Mouse (Mus musculus) adrenal gland, postnatal 36 days (tissue): ENCODE measurements around the gene St6galnac1. TPM values are rescaled to one million over a fixed set of nuclear protein-coding genes. Genes with fewer than 3 reads are reported as not detected.
"Not testable (repeated sequence)": the region's sequence is repeated elsewhere in the genome, so short reads cannot be mapped to it uniquely, and the experiment has no call there.

Source experiments
- DNase-seq, 2 experiments: peaks; one replicate each; pipeline ENCODE4 v3.0.0; 2021; ENCODE audit warnings: mixed read lengths in 1 of 2
- long read RNA-seq, 2 experiments: library from polyadenylated mRNA; stranded (forward); transcript quantifications; one replicate each; pipeline ENCODE4 v2.0.0; 2021; ENCODE audit warnings: borderline sequencing depth in 2 of 2
- total RNA-seq, 2 experiments: library from RNA; stranded (reverse); gene quantifications; 2 replicates each; pipeline ENCODE4 v1.2.3; 2021

Gene St6galnac1
- total RNA-seq = under 1 TPM in 1 of 2 experiments, not detected in 1; 0.33 TPM
- long read RNA-seq, experiment 1 = 0 reads
- long read RNA-seq, experiment 2 = 0 reads

DNA sequence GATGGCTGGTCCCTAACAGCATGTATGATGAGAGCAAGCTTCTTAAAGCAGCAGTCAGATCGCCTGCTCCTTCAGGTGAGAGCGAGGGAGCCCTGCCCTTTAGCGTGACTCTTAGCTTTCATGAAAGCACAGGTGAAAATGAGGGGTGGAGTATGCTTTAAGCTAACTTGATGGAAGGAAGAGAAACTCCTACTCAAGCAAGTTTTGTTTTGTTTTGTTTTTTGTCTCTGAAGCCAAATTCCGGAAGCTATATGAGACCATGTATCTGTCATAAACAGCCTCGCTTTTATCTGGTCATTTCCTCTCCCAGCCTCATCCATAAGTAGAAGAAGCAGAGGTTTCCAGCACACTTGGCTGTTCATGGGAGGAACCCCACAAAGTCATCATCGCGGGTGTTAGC is at the start of gene St6galnac1:
Gene St6galnac1, minus strand, starts transcription at position 101 of the 400 bp plus-strand sequence.
- DNase-seq = no peak

DNA sequence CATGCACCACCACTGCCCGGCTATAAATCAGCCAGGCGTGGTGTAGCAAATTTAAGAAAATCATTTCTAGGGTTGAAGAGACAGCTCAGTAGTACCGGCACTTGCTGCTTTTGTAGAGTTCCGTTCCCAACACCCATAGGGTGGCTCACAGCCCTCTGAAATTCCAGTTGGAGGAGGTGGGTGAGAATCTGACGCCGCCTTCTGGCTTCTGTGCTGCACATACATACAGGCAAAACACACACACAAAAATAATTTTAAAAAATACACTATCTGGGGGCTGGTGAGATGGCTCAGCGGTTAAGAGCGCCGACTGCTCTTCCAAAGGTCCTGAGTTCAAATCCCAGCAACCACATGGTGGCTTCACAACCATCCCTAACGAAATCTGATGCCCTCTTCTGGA is 48.6 kb upstream of the St6galnac1 start:
- not testable (repeated sequence) for DNase-seq

DNA sequence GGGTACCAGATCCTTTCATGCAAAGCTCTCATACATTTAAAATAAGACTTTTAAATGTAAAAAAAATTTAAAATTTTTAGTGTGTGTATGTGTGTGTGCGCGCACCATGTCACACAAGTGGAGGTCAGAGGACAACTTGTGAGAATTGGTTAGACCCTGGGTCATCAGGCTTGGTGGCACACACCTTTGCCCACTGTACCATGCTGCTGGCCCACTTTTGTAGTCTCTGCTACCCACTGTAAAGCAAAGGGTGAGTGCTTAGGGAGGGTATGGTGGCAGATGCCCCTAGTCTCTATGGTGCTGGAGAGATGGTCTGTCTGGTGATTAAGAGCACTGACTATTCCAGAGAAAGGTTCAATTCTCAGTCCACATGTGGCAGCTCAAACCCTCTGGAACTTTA is 47.9 kb upstream of the St6galnac1 start:
- no peak for DNase-seq

DNA sequence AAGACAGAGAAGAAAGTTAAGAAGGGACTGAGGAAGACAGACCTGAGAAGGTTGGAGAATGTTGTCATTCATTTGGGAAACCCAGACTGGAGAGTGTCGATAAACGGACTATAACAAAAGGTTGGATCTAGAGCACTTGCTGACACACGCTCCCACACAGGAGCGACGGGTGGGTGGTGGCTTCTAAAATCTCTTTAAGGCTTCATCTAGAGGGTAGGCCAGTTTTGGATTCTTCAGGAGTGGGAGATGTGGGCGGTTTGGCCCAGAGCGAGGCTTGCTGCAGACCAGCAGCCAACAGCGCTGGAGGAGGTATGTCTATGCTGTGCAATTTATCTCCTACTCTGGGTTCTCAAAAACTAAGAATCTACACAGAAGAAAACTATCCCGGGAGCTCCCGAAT is 47.3 kb upstream of the St6galnac1 start:
- no peak for DNase-seq

DNA sequence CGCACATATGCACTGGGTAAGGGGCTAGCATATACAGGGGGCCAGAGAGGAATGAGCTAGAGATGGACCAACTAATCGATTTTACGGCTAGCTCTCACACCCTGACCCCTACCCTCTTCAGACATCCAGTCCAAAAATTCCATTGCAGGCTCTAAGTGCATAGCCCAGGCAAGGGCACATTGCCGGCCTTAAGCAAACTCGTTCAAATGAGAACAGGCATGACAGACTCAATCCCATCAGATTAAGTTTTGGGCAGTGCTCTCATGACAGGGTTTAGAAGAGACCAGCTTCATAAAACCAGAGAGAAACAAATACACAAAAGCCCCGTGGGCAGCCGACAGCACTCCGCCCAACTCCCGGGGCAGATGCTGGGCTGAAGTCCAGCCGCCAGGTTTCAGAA is 46.9 kb upstream of the St6galnac1 start:
- DNase-seq = no peak

DNA sequence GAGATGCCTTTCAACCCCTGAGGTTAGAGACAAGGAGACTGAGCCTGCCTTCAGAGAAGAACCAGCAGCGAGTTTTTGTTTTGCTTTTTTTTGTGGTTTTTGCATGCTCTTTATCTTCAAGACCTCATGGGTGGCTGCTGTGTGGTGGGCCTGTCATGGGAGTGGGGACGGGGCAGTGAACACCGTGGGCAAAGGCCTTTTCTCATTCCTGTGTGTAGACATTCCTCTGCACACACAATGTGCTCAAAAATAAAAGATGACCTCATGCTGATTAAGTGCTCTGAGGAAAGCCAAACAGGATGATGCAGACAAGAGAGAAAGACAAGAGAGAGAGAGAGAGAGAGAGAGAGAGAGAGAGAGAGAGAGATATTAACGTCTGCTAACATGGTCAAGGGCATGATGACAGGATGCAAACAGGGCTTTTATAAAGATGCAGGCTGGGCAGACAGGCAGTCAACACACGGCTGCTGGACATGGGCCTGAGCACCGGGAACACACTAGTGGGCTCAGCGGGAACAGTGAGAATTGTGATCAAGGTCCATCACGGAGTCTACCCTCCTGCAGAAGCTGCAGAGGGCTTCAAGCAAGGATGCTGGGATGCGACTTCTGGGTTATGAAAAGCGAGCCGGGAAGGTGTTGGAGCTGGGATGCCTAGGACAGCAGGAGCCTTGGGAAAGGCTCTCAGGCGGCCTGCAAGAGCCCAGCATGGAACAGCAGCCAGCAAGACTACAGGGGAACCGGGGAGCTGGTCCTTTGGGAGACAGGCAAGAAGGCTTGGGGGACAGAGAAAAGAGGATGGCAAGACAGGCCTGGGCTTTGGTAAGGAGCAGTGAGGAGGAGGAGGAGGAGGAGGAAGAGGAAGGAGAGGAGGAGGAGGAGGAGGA is 46.0 kb upstream of the St6galnac1 start:
- DNase-seq = no peak

DNA sequence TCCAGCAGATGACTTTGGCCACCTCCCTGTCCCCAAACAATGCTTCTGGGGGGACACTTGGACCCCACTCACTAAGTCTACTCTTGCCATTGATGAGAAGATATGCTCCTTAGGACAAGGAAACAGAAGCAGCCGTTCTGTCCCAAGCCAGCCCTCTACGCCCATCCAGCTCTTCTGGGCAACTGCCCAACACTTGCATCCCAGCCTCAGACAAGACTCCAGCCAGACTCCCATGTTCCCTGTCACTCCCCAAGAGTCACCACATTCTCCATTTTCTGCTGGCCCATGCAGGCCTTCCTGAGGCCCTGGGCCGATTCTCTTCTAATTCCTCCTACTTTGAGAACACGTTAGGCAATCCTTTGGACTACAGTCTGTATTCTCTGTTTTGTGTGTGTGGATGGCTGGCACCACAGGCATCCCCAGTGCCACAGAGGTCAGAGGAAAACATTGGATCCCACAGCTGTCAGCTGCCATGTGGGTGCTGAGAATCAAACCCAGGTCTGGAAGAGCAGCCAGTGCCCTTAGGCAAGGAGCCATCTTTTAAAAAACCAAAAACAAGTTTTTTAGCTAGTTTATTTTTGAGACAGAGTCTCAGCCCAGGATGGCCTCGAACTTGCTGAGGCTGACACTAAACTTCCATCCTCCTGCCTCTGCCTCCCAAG is 44.8 kb upstream of the St6galnac1 start:
- no peak for DNase-seq

DNA sequence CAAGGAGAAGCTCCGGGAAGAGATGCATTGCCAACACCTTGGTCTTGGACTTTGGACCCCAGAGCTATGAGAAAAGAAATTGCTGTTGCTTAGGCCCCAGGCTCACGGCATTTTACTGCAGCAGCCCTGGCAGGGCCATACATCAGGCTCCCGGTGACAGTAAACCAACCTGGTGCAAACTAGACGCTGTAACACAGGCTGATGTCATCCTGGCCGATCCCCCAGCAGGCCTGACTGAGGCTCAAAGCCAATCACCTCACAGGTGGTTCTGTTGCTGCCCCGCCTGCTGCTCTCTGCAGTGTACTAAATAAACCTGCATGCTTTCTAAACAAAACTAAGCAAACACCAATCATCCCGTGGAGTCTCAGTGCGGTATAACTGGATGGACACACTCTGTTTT is 43.4 kb upstream of the St6galnac1 start:
- DNase-seq = no peak

DNA sequence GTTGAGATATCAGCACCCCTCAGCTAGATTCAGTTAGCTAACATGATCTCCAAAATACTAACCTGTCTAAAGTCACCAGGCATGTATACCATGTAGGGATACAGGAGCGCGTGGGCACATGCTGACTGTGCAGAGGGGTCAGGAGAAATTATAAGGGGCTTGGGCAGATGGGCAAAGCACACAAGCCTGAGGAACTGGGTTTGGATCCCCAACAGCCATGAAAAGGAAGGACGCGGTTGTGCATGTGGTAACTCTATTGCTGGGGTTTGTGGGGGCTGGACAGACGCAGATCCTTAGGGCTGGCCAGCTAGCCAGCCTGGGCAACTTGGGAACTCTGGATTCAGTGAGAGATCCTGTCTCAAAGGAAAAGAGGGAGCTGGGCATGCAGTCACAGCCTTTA is 42.3 kb upstream of the St6galnac1 start:
- no peak for DNase-seq

DNA sequence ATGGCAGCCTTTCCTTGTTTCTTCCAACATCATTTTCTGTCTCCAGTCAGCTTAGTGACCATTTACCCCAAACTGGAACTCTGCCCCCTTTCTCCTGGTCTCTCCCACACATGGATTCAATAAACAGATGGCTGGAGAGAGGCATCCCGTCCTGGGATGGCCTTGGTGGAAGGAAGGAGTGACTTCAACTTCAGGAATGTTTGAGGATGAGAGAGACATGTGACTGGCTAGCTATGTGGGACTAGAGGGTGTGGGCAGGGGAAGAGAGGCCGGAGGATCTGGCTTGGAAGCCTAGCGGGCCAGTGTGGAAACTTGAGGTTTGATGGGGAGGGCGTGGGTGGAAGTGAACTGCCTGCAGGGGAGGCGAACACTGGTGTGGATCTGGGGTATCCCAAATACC is 41.5 kb upstream of the St6galnac1 start:
- DNase-seq = peak; percentile 39 to 62

DNA sequence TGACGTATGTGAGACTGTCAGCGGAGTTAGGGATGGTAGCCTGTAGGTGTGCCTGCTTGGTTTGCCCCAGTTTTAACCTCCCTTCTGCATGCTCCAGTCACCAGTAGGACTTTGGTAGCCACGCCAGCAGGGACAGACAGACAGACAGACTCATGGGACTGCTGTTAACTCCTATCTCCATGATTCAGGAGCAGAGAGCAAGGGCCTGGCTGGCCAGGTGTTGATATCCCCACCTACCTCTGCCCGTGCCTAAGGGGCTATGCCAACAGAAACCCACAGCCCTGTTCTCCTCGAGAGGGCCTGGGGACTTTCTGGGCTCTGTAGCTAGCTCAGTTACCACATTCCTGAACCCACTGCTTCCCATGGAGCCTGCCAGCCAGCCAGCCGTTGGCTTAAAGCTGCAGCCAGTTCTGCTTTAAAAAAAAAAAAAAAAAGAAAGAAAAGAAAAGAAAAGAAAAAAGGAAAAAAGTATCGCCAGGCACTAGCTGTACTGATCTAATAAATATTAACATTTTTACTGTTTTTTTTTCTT is 39.6 kb upstream of the St6galnac1 start:
- no peak for DNase-seq

DNA sequence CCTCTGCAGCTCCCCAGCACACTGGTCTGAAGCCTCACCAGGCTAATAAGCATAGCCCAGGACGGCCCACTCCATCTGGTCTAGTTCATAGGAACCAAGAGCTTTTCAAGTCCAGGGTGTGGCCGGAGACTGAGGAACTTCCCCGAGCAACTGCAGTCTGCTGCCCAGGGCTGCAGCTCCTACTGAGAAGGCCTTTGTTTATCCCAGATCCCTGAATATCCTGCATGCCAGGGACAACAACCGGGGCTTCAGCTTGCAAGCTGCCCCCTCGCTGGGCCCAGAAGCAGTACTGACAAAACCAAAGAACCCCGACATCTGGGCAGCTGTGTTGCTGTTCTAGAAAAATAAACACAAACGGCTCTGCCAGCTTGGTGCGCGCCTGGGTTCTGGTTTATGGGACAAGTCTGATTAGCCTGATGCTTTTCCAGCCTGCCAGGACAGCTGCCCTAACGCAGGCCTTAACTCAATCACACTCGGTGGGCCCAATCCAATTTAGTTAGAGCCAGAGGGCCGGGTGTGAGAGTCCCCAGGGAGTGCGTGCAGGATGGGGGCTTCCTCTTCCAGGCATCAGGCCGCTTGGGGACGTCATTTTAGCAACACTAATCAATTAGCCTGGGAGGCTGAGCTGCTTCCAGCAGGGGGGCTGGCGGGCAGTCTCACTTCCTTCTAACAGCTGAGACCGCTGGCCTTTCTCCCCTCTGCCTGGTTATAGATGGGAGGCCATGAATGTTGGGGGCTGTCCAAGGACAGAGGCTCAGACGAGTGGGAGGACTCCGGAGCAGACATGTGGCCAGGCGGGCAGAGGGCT is 39.0 kb upstream of the St6galnac1 start:
- peak in 1 of 2 experiments; percentile 61 for DNase-seq

DNA sequence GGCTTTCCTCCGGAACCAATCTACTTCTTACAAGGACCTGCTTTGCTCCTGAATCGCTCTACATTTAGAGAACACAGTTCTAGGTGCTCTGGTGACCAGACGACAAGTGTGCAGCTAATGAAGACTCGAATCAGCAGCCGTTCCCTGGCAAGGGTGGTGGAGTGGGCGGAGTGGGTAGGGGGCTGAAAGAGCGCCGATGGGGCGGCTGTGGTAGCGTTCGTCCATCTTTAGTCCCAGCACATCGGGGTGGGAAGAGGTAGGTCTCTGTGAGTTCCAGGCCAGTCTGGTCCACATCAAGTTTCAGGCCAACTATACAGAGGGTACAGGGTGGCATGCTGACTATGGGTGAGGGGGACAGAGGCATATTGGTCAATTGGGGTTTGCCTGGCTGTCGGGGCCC is 38.3 kb upstream of the St6galnac1 start:
- DNase-seq = no peak

DNA sequence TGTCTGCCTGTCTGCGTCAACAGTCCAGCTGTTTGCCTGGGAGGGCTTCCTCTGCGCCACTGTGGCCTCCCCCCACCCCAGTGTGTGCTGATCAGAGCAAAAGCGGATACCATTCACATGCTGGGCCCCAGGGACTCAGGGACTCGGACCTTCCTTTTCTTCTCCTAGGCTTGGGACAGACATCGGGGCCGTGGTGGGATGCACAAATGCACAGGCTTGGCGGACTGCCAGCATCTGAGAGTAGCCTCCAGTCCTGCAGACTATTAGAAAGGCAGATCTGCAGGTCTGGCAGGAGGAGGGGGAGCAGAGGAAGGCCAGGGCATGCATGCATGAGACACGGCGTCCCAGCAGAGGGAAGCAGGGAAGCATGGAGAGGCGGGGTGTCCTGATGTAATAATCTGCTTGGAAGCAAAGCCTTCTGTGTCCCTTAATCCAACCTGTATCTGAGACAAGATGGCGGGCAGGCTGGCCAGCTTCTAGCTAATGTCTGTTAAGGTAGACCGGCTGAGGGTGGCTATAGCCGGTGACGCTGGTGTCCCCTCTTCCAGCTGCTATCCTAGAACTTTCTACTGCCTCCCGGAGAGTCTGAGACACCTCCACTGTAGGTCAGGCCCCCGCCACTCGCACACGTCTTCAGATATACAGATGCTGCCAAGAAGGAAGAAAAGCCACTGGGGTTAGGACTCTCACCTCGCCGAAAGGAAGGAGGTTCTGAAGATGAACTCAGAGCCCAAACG is 37.7 kb upstream of the St6galnac1 start:
- DNase-seq = no peak

DNA sequence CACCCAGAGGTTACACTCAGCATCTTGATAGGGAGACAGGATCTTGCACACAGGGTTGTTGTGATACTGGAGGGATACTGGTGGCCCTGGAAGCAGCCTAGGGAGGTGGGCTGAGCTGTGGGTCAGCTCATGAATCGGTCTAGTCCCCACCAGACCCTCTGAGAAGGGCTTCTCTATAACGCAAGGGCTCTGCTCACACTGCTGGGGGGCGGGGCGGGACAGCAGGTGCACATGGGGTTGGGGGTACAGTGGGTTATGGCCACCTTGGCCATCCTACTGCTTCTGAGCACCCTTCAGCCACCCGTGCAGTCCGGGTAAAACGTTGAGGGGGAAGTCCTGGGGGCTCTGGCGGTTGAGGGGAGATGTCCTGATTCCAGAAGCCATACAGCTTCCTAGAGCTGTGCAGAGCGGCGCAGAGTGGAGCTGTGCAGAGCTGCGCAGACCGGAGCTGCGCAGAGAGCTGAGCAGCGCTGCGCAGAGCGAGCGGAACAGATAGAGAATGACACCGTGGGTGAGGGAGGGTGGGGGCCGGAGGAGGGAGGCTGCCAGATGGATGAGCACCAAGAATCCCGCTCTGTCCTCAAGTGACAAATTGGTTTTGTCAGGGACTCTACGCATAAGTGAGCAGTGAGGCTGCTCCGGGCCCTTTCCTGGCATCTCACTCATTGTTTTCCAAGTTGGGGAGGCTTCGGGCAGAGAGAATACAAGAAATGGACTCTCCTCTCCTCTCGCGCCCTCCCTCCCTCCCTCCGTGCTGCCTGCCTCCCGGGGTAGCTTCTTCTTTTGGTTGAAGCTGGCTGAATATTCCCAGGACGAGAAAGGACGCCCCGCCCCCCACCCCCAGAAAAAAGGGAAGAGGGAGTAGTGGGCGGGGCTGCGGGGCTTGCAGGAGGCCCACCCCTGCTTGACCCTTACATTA is 35.9 kb upstream of the St6galnac1 start:
- peak; percentile 67 to 83 for DNase-seq

DNA sequence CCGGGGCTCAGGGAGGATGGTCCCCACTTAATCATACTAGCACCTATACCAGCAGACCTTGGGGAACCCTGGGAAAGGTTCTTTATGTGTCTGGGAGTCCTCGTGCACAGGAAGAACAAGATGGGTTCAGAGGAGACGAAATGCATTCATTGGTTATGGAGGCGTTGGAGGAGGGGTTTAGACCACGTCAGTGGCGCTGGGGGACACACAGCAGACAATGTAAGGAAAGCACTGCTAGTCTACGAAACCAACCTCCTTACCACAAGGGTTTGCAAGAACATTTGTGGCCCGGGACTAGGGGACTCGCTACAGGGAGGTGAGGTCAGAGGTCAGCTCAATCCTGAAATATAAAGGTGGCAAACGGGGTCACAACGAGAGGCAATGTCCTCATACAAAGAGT is 35.2 kb upstream of the St6galnac1 start:
- no peak for DNase-seq

DNA sequence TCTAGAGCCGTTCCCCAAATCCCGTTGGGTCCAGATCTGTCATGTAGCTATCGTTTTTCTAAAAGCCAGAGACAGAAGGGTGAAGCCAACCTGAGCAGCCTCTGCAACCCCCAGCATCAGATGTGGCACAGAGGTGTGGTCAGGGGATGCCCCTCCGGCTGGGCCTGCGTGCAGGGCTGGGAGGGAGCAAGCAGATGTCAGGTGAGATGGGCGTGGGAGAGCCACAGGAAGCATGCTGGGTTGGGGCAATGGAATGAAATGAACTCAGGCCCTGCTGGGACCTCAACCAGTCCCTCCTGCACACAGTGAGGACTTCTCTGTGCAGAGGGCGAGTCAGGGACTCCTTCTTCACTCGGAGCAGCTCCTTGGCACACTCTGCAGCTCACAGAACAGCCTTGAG is 34.2 kb upstream of the St6galnac1 start:
- DNase-seq = no peak

DNA sequence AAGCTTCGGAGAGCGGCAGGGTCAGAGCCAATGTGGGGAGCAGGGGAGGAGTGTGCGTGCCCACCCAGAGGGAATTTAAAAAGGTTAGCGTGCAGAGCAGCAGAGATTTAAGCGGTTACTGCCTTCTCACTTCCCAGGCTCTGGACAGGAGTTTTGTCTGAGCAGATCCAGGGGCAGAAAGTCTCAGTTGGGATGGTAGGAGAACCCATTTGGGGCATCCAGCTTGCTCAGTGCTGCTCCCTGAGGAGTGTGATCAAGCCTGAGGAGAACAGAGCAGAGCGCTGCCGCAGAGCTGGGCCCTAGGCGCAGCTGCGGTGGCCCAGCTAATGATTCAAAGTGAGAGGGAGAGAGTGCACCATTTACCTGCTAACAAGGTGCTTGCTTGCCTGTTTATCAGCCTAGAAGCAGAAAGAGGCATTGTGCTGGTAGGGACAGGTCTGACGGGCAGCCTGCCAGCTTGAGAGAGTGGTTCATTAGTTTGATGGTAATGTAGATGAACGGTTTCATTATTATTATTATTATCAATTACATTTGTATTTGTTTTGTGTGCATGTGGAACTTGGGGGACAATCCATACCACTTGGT is 33.6 kb upstream of the St6galnac1 start:
- DNase-seq = no peak

DNA sequence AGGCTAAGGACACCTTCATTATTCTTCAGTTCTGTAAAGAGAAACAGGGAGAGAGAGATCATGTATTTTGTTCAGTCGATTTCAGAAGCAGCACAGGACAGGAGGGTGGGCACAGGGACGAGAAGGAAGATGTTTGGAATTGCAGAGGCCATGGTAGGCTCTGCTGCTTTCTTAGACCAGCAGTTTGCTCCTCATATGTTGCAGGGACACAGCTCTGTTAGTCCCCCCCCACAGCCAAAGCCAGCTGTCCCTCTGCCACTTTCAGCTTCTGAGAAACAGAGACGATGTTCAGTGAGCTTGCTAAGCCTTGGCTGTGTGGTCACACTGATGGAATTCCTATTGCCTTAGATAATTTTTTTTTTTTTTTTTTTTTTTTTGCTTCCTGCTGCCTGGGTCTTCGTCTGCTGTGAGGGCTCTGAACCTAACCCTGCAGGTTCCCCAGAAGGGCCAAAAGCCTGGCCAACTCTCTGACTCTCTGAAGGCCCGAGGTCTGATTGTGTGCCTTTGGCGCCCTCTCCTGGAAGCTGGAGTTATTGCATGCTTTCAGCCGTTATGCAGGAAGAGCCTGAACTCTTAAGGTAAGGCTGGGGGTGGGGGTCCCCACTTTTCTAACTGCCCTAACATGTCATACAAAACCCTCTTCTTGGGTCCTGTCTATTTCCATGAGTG is 32.8 kb upstream of the St6galnac1 start:
- DNase-seq = peak; percentile 88

DNA sequence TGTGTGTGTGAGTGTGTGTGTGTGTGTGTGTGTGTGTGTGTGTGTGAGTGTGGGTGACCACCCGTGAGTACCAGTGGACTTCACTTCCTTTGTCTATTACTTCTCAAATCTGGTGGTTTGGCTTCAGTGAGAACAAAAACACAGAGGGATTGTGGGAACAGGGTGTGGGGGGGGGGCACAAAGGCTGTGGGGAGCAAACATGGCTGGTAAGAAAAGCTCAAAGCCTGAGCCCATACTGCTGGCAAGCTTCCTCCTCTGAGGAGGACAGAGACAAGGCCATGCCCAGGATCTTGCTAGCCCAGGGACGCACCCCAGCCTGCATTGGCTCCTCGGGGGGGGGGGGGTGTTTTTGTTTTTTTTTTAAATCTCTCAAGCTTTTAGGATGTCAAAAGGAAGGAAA is 32.2 kb upstream of the St6galnac1 start:
- DNase-seq = no peak
